Mouse (Mus musculus) fat pad, adult 2 months (tissue): Measurements from ENCODE around the gene Myo1d.
"Not testable (repeated sequence)": the region's sequence is repeated elsewhere in the genome, so short reads cannot be mapped to it uniquely, and the experiment has no call there.

Experiments
- DNase-seq: peaks from one replicate; pipeline ENCODE4 v3.0.0-alpha.2; 2011; ENCODE audit warnings: low read depth, low spot score; ENCODE audit errors: extremely low read depth

Gene Myo1d

GRCm38 (mm10) chr11:80484191-80484791 lies 295.5 kb downstream of the Myo1d start:
- no peak for DNase-seq

GRCm38 (mm10) chr11:80483536-80484067 lies 296.2 kb downstream of the Myo1d start:
- no peak for DNase-seq

GRCm38 (mm10) chr11:80482921-80483320 lies 296.9 kb downstream of the Myo1d start:
- DNase-seq = no peak

- DNase-seq = no peak
These were observed 297.5 kb downstream of the Myo1d start for GRCm38 (mm10) chr11:80482347-80482746.

GRCm38 (mm10) chr11:80481409-80482050 lies 298.3 kb downstream of the Myo1d start:
- no peak for DNase-seq

GRCm38 (mm10) chr11:80479906-80480866 lies 299.6 kb downstream of the Myo1d start:
- DNase-seq = no peak

GRCm38 (mm10) chr11:80479425-80479824 lies 300.4 kb downstream of the Myo1d start:
- DNase-seq = no peak

GRCm38 (mm10) chr11:80478694-80479412 lies 301.0 kb downstream of the Myo1d start:
- no peak for DNase-seq

GRCm38 (mm10) chr11:80477341-80478199 lies 302.3 kb downstream of the Myo1d start:
- no peak for DNase-seq

GRCm38 (mm10) chr11:80476222-80477189 lies 303.3 kb downstream of the Myo1d start, which contains the start of gene Cdk5r1:
TSS of gene Cdk5r1 (plus strand) at chr11:80477023.
- DNase-seq = no peak

GRCm38 (mm10) chr11:80475544-80475943 lies 304.3 kb downstream of the Myo1d start:
- no peak for DNase-seq

- no peak for DNase-seq
These were observed 305.0 kb downstream of the Myo1d start for GRCm38 (mm10) chr11:80474846-80475245.

GRCm38 (mm10) chr11:80474175-80474691 lies 305.6 kb downstream of the Myo1d start:
- no peak for DNase-seq

- no peak for DNase-seq
These were observed 307.8 kb downstream of the Myo1d start for GRCm38 (mm10) chr11:80471836-80472605.

- DNase-seq = not testable (repeated sequence)
These were observed 316.2 kb downstream of the Myo1d start for GRCm38 (mm10) chr11:80463605-80464130.

- no peak for DNase-seq
These were observed 326.6 kb downstream of the Myo1d start for GRCm38 (mm10) chr11:80453198-80453597.

GRCm38 (mm10) chr11:80452242-80452641 lies 327.6 kb downstream of the Myo1d start:
- DNase-seq = no peak
